Mouse (Mus musculus) layer of hippocampus, adult 2 months (tissue): ENCODE data around the gene Cav3. TPM values are rescaled to one million over a fixed set of nuclear protein-coding genes. Genes with fewer than 3 reads are reported as not detected.

Experiments
- DNase-seq, 2 experiments: peaks; one replicate each; pipeline ENCODE4 v3.0.0; 2022; ENCODE audit warnings: low spot score in 2 of 2
- H3K27ac ChIP-seq: fragments of 200-600 bp; 2 replicates; pipeline ENCODE4 v1.8.1; 2022
- H3K4me3 ChIP-seq: fragments of 200-600 bp; 2 replicates; pipeline ENCODE4 v1.8.1; 2022; ENCODE audit warnings: mild to moderate bottlenecking
- CTCF ChIP-seq: fragments of 200-600 bp; conservative IDR thresholded peaks from 2 replicates; pipeline ENCODE4 v1.8.1; 2022; ENCODE audit warnings: antibody characterized with exemption, mild to moderate bottlenecking, moderate library complexity
- total RNA-seq, 2 experiments: library from RNA; stranded (reverse); gene quantifications; 2 replicates each; pipeline ENCODE4 v1.2.3; 2021

The Cav3 gene
- total RNA-seq, 2 experiments from 2014 or later = 0.52 to 0.74 TPM

DNA sequence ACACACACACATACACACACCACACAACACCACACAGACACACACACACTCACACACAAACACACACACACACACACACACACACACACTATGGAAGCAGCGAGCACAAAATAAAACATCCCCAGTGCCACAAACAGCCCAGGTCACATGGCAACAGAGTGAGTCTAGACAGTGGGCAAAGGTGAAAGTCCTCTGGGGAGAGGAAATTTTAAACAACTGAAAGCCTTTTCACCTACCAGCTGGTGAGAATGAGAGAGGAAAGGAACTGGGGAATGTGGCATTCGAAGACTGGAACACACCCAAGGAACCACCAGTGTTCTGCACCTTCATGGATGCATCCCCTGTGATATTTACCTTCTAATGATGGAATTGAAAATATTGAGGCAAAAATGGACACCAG lies 40.2 kb downstream of the Cav3 start:
- no peak for DNase-seq
- TF ChIP-seq CTCF = no peak
- Histone ChIP-seq H3K4me3 (no peak overlapping the region), H3K27ac (no peak overlapping the region)

DNA sequence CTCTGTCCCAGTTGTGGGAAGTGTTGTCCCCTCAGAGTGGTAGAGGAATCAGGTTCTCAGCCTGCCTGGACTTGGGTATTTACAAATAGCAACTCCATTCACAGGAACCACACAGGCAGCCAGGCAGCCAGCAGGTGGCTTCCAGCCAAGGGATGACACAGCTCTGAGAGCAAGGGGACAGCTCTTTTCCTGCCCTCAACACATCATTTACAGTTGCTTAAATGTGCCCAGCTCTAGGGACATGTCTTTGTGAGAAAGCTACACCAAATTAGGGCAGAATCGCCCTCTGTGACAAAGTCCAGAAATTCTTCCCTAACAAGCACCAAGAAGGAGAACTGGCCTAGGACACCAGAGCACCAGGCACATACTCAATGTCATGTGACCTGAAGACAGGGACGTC lies 41.9 kb downstream of the Cav3 start:
- peak in 1 of 2 experiments; percentile 44 for DNase-seq
- no peak overlapping the region for H3K4me3 ChIP-seq
- peak; percentile 18; the same call in 1 of the 2 replicates for TF ChIP-seq CTCF
- no peak overlapping the region for H3K27ac ChIP-seq

- H3K4me3 ChIP-seq = no peak overlapping the region
- H3K27ac ChIP-seq = no peak overlapping the region
- no peak for DNase-seq
- no peak for TF ChIP-seq CTCF
These were observed 48.3 kb downstream of the Cav3 start for GRCm38 (mm10) chr6:112507617-112508016.

DNA sequence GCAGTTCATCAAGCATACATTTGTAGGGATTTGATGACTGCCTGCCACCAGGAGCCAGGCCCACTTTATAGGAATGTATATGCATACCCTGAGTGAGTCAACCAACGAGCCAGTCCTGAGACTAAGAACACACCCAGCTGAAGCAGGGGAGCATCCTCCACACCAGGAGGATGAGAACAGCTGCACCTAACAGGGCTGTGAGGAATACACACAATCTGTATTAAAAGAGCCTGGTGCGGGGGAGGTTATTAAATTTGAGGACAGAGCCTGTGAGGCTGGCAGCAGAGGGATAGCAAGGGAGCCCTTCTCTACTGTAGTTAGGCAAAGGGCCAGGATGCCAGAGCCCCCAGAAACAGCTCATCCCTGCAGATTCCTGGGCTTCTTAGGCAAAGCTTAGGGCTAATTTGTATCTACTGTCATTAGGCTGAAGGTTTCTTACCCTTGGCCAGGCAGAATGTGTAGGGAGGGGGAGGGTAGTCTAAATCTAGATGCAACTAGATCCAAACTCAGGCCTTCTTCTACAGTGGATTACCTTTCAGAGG lies 50.4 kb downstream of the Cav3 start:
- no peak for TF ChIP-seq CTCF
- DNase-seq = peak in 1 of 2 experiments; percentile 40
- H3K27ac ChIP-seq = no peak overlapping the region; the same call in 1 of the 2 replicates
- H3K4me3 ChIP-seq = no peak overlapping the region

DNA sequence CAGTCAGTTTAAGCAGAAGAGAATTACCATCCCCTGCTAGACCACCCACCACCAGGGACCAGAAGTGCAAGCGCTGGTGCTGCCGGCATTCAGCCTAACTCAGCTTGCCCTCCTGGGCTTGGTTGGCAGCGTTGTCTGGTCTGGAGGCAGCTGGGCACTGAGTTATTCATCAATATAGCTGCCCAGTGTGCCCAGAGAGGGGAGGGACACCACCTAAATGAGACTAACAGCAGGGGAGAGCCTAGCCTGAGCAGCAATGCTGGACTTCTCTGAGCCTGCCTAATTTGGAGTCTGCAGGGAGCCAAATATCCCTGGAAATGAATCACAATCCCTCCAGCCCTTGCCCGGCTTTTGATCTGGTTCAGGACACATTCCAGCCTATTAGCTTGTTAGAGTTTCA lies 51.0 kb downstream of the Cav3 start:
- DNase-seq = peak in 1 of 2 experiments; percentile 44
- no peak overlapping the region for H3K27ac ChIP-seq
- no peak for TF ChIP-seq CTCF

GRCm38 (mm10) chr6:112514591-112514990 lies 55.3 kb downstream of the Cav3 start:
- DNase-seq = no peak
- Histone ChIP-seq H3K4me3 (no peak overlapping the region), H3K27ac (no peak overlapping the region)
- TF ChIP-seq CTCF = no peak

More for the DNA sequence above, 51.0 kb downstream of the Cav3 start:
- no peak overlapping the region for H3K4me3 ChIP-seq

DNA sequence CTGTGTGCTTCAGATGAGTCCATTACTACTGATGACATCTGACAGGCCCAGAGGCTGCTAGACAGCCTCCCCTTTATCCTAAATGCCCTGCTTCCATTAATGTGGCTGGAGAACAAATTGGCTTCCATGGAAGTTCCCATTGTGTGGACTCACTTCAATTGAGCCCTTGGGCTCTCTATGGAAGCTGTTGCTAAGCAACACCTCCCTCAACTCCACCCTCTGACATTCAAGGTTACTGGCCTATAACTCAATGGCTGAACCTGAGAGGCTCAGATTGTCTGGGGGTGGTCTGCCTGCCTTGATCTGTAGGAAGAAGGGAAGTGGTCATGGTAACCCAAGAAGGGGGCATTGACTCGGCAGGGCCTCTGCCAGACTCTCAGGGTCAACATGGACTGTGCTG lies 57.2 kb downstream of the Cav3 start:
- Histone ChIP-seq H3K27ac (no peak overlapping the region), H3K4me3 (no peak overlapping the region)
- no peak for DNase-seq
- TF ChIP-seq CTCF = no peak

- TF ChIP-seq CTCF = no peak
- DNase-seq = no peak
- no peak overlapping the region for H3K4me3 ChIP-seq
These were observed 58.3 kb downstream of the Cav3 start for GRCm38 (mm10) chr6:112517572-112517971.

GRCm38 (mm10) chr6:112517991-112518390 lies 58.7 kb downstream of the Cav3 start:
- no peak for TF ChIP-seq CTCF
- no peak overlapping the region for H3K4me3 ChIP-seq
- no peak overlapping the region for H3K27ac ChIP-seq
- DNase-seq = no peak

More at GRCm38 (mm10) chr6:112517572-112517971, 58.3 kb downstream of the Cav3 start:
- no peak overlapping the region for H3K27ac ChIP-seq

Other genes with a start within 250 kb of the Cav3 start
- 1 to 10 TPM; 6.2 to 7.3 TPM for gene Lmcd1, start 185.7 kb upstream of the Cav3 start, total RNA-seq
- gene Ssu2, start 71.5 kb upstream of the Cav3 start, total RNA-seq = under 1 TPM; 0.32 to 0.44 TPM
- 1 to 10 TPM; 5.5 to 6.9 TPM for gene Oxtr, start 30.4 kb downstream of the Cav3 start, total RNA-seq
- gene Rad18, start 237.2 kb downstream of the Cav3 start, total RNA-seq = 1 to 10 TPM; 8.2 to 8.6 TPM